Mouse (Mus musculus) intestine, embryonic 14.5 days (tissue): ENCODE data around the gene Naalad2. TPM values are rescaled to one million over a fixed set of nuclear protein-coding genes. Genes with fewer than 3 reads are reported as not detected.
A peak's percentile ranks its signal among the peaks of the same experiment; 100 is the strongest.
"Not testable (repeated sequence)": the region's sequence is repeated elsewhere in the genome, so short reads cannot be mapped to it uniquely, and the experiment has no call there.

ENCODE experiments used
- ATAC-seq: fragments of 200-750 bp; cut with Nextera tagmentation; replicated peaks from 2 replicates; pipeline ENCODE4 v1.8.0; 2017; ENCODE audit warnings: low read depth, moderate number of reproducible peaks, moderate TSS enrichment, moderate library complexity; ENCODE audit not compliant: low FRiP score, low TSS enrichment
- DNase-seq: peaks from one replicate; pipeline ENCODE4 v3.0.0-alpha.2; 2018; ENCODE audit warnings: low spot score
- H3K27ac ChIP-seq: fragments of 300-500 bp; sonication (generic); 2 replicates; pipeline ENCODE4 v1.5.1; 2014; ENCODE audit warnings: low read depth, mild to moderate bottlenecking, control low read depth
- H3K27me3 ChIP-seq: fragments of 300-500 bp; sonication (generic); replicated peaks from 2 replicates; pipeline ENCODE4 v1.6.1; 2014; ENCODE audit warnings: low read length, control low read depth; ENCODE audit not compliant: control insufficient read depth, insufficient read depth
- H3K36me3 ChIP-seq: fragments of 300-500 bp; sonication (generic); 2 replicates; pipeline ENCODE4 v1.6.1; 2014; ENCODE audit warnings: low read length, control low read depth; ENCODE audit not compliant: control insufficient read depth, insufficient read depth
- H3K4me1 ChIP-seq: fragments of 300-500 bp; sonication (generic); replicated peaks from 2 replicates; pipeline ENCODE4 v1.6.1; 2014; ENCODE audit warnings: low read length, control low read depth, mixed read lengths; ENCODE audit not compliant: control insufficient read depth, insufficient read depth
- H3K4me2 ChIP-seq: fragments of 300-500 bp; sonication (generic); 2 replicates; pipeline ENCODE4 v1.6.1; 2014; ENCODE audit warnings: low read length
- H3K4me3 ChIP-seq: fragments of 300-500 bp; sonication (generic); 2 replicates; pipeline ENCODE4 v1.5.1; 2014; ENCODE audit warnings: low read depth, low read length, control low read depth, mixed read lengths
- H3K9ac ChIP-seq: fragments of 300-500 bp; sonication (generic); 2 replicates; pipeline ENCODE4 v1.6.1; 2014; ENCODE audit warnings: mild to moderate bottlenecking, low read length
- H3K9me3 ChIP-seq: fragments of 300-500 bp; sonication (generic); 2 replicates; pipeline ENCODE4 v1.6.1; 2016; ENCODE audit warnings: low read length, control low read depth; ENCODE audit not compliant: control insufficient read depth
- WGBS: fragments of 180-500 bp; shearing (Covaris S2); extraction: QIAGEN DNeasy Blood & Tissue Kit; methylation state at CpG from one replicate; pipeline ENCODE4 v1.1.7; 2014; 5-methylcytosine and 5-hydroxymethylcytosine counted together
- polyA plus RNA-seq: library from polyadenylated mRNA; unstranded; fragments of >200 nt; fragmentation: Nextera tagmentation; extraction: Ambion mirVana; gene quantifications from 2 replicates; pipeline ENCODE4 v1.2.1, GENCODE M21; 2014

Gene Naalad2
- polyA plus RNA-seq, 1 experiment from 2014 or later = 4.3 TPM

DNA sequence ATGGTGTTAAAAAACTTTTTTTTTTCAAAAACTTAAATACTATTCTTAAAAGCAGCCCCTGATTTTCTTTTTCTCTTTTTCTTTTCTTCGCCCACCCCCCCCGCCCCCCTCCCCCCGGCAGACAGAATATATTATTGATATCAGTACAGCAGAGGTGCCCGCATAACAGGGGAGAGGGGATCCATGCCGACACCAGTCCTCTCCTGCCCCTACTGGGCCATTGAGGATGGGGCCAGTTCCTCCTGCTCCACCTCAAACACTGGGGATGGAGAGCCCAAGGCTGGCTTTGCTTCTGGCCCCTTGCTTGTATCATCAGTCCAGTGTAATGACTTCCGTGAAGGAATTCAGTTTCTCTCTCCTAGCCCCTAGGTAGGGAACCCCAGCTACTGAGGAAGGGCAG lies 104.5 kb downstream of the Naalad2 start:
- Histone ChIP-seq H3K36me3 (peaks cover 62% of the 10 kb centered on the region), H3K27ac (no peak overlapping the region), H3K9me3 (no peaks in the 10 kb centered on the region), H3K4me1 (peaks cover 6% of the 10 kb centered on the region), H3K9ac (no peak overlapping the region), H3K4me2 (no peak overlapping the region), H3K4me3 (no peak overlapping the region), H3K27me3 (no peaks in the 10 kb centered on the region)
- 90% methylated on average over 6 of the region's 6 CpGs for WGBS
- DNase-seq (no peak), ATAC-seq (no peak)

DNA sequence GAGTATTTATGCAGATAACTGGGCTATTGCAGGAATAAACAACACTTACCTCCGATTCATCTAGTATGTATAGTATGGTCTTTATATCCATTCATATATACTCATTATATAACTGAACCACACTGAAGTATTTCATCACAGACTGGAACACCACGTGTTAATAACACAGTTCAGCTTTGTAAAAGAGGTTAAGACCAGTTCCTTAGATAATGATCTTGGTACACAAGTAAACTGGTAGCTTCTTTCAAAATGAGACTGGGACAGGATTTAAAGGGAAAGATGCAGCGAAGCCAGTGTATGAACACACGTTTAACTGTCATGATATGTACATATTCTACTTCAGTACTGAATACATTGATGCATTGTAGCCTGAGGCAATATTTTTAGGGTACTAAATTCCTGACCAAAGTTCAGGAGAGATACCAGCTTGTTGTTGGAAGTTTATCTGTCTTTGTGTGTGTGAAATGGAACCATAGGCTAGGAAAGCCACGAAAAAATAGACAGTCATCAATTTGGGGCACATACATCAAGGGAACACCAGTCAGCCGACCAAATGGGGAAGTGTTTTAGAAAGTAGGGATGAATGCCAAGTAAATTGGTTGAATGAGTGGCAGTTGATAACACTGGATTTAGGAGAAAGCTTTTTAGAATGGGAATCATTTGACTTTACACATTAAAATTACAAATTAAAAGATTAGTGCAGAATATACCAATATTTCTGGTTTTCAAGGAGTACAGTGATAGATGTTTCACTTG lies 109.6 kb downstream of the Naalad2 start:
- Histone ChIP-seq H3K27ac (no peak overlapping the region), H3K9ac (peak overlapping the region; percentile 97)
- WGBS = 35% methylated on average over 6 of the region's 6 CpGs

DNA sequence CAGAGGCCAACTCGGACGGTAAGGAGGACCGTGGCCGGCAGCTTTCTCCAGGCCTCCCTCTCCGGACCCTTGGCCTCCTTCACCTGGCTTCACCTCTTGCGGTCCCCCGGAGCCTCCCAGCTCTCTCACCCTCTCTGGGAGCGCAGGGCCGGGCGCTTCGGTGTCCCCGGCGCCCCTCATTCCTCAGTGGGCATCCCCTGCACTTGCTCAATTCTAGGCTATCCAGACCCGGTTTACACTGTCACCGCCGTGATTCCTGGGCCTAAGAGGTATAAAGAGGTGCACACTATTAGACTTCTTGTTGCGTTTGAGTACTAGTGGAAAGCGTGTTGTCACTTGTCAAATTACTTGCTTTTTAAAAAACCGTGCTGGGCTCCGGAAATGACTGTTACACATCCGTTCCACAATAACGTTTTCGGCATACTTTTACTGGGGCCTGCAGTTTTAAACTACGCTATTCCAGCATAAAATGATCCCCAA lies 110.3 kb downstream of the Naalad2 start:
- H3K9me3 ChIP-seq = no peaks in the 10 kb centered on the region
- H3K27ac ChIP-seq = peak overlapping the region; percentile 88
- H3K27me3 ChIP-seq = no peaks in the 10 kb centered on the region
- H3K4me3 ChIP-seq = peak overlapping the region; percentile 94
- H3K4me2 ChIP-seq = peak overlapping the region; percentile 87
- peaks cover 9% of the 10 kb centered on the region for H3K4me1 ChIP-seq
- ATAC-seq = peak; percentile 69
- under 1% methylated on average over 24 of the region's 24 CpGs for WGBS
- peak; percentile 54 for DNase-seq
- peaks cover 10% of the 10 kb centered on the region for H3K36me3 ChIP-seq
- peak overlapping the region; percentile 97 for H3K9ac ChIP-seq

More for the DNA sequence above, 109.6 kb downstream of the Naalad2 start:
- Histone ChIP-seq H3K4me1 (peaks cover 9% of the 10 kb centered on the region), H3K9me3 (no peaks in the 10 kb centered on the region), H3K4me3 (peak overlapping the region; percentile 94), H3K27me3 (no peaks in the 10 kb centered on the region), H3K36me3 (peaks cover 14% of the 10 kb centered on the region), H3K4me2 (peak overlapping the region; percentile 87)
- DNase-seq (no peak), ATAC-seq (no peak)

- Histone ChIP-seq H3K4me1 (peaks cover 9% of the 10 kb centered on the region), H3K36me3 (peaks cover 6% of the 10 kb centered on the region), H3K27ac (peak within 1 kb of the TSS; percentile 88), H3K27me3 (no peaks in the 10 kb centered on the region), H3K9me3 (no peaks in the 10 kb centered on the region), H3K9ac (peak within 1 kb of the TSS; percentile 97), H3K4me3 (peak within 1 kb of the TSS; percentile 94), H3K4me2 (peak within 1 kb of the TSS; percentile 87)
- ATAC-seq (peak; percentile 100), DNase-seq (peak; percentile 95)
- 3% methylated on average over 49 of the region's 49 CpGs for WGBS
Measured at GRCm38 (mm10) chr9:18291571-18292429, 111.0 kb downstream of the Naalad2 start, which contains the start of gene Chordc1. TSS of gene Chordc1 (plus strand) at chr9:18292125.

GRCm38 (mm10) chr9:18278693-18279092 lies 124.1 kb downstream of the Naalad2 start:
- ATAC-seq, DNase-seq, H3K9me3 ChIP-seq, H3K4me2 ChIP-seq, H3K27me3 ChIP-seq, H3K36me3 ChIP-seq, H3K4me1 ChIP-seq, H3K27ac ChIP-seq, H3K9ac ChIP-seq, H3K4me3 ChIP-seq: not testable (repeated sequence)
- 34% methylated on average over 5 of the region's 5 CpGs for WGBS

DNA sequence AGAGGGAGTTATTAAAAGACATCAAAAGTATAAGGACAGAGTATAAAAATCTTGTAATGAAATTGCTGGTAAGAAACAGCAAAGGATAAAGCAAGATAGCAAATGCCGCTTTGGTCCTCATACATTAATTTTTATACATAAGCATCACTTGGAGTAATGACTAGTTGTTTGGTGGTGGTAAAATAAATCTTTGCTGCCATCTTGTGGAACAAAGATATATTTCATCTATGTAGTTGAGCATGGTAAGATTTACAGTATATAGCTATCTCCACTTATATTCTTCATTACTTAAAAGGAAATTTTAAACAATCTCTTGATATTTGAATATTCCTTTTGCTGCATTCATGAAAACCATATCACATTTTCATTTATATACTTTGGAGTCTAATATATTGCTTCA lies 125.3 kb downstream of the Naalad2 start:
- no peaks in the 10 kb centered on the region for H3K27me3 ChIP-seq
- no peaks in the 10 kb centered on the region for H3K4me1 ChIP-seq
- 72% methylated on average over 1 of the region's 1 CpGs for WGBS
- no peak overlapping the region for H3K4me3 ChIP-seq
- no peak overlapping the region for H3K9ac ChIP-seq
- no peaks in the 10 kb centered on the region for H3K36me3 ChIP-seq
- H3K9me3 ChIP-seq = no peaks in the 10 kb centered on the region
- DNase-seq (no peak), ATAC-seq (no peak)
- H3K27ac ChIP-seq = no peak overlapping the region
- no peak overlapping the region for H3K4me2 ChIP-seq

DNA sequence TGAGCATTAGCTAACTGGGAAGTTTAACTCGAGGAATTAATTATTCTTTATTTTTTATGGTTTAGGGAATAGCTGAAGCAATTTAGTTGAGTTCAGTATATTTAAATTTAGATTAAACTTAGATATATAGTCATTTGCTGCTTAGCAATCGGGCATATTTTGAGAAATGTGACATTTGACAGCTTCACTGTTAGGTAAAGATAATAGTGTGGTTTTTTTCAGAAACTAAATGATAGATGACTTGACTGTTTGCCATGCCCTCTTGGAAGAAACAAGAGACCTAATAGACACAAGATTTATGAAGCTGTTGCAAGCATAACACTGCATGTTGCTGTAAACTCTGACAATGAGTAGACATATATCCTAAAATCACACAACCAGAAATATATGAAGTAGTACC lies 126.0 kb downstream of the Naalad2 start:
- H3K4me3 ChIP-seq = no peak overlapping the region
- H3K9me3 ChIP-seq = no peaks in the 10 kb centered on the region
- no peaks in the 10 kb centered on the region for H3K36me3 ChIP-seq
- WGBS = 45% methylated on average over 2 of the region's 2 CpGs
- no peak overlapping the region for H3K4me2 ChIP-seq
- H3K9ac ChIP-seq = no peak overlapping the region
- DNase-seq = no peak
- no peaks in the 10 kb centered on the region for H3K27me3 ChIP-seq
- H3K4me1 ChIP-seq = no peaks in the 10 kb centered on the region
- no peak for ATAC-seq
- H3K27ac ChIP-seq = no peak overlapping the region

GRCm38 (mm10) chr9:18275901-18276300 lies 126.9 kb downstream of the Naalad2 start:
- Histone ChIP-seq H3K36me3 (no peaks in the 10 kb centered on the region), H3K27me3 (no peaks in the 10 kb centered on the region), H3K4me1 (no peaks in the 10 kb centered on the region), H3K9me3 (no peaks in the 10 kb centered on the region), H3K9ac (no peak overlapping the region), H3K27ac (no peak overlapping the region), H3K4me2 (no peak overlapping the region), H3K4me3 (no peak overlapping the region)
- 90% methylated on average over 1 of the region's 1 CpGs for WGBS
- DNase-seq (no peak), ATAC-seq (no peak)
